Mouse (Mus musculus) limb, embryonic 12.5 days (tissue): Measurements from ENCODE around the gene Sorbs1. TPM values are rescaled to one million over a fixed set of nuclear protein-coding genes. Genes with fewer than 3 reads are reported as not detected.

Source experiments
- ATAC-seq: fragments of 200-750 bp; cut with Nextera tagmentation; 2 replicates; pipeline ENCODE4 v1.8.0; 2017; ENCODE audit warnings: low read depth, moderate TSS enrichment; ENCODE audit not compliant: insufficient number of reproducible peaks, insufficient read depth, low FRiP score, low TSS enrichment
- H3K27ac ChIP-seq: fragments of 300-500 bp; sonication (generic); 2 replicates; pipeline ENCODE4 v1.5.1; 2016; ENCODE audit warnings: mild to moderate bottlenecking, moderate library complexity
- H3K27me3 ChIP-seq: fragments of 300-500 bp; sonication (generic); 2 replicates; pipeline ENCODE4 v1.6.1; 2016; ENCODE audit warnings: mild to moderate bottlenecking, moderate library complexity
- H3K36me3 ChIP-seq: fragments of 300-500 bp; sonication (generic); 2 replicates; pipeline ENCODE4 v1.6.1; 2016; ENCODE audit warnings: mild to moderate bottlenecking, moderate library complexity
- H3K4me1 ChIP-seq: fragments of 300-500 bp; sonication (generic); replicated peaks from 2 replicates; pipeline ENCODE4 v1.6.1; 2016
- H3K4me2 ChIP-seq: fragments of 300-500 bp; sonication (generic); 2 replicates; pipeline ENCODE4 v1.6.1; 2016; ENCODE audit warnings: mild to moderate bottlenecking, moderate library complexity
- H3K4me3 ChIP-seq: fragments of 300-500 bp; sonication (generic); replicated peaks from 2 replicates; pipeline ENCODE4 v1.5.1; 2016; ENCODE audit warnings: mild to moderate bottlenecking
- H3K9ac ChIP-seq: fragments of 300-500 bp; sonication (generic); replicated peaks from 2 replicates; pipeline ENCODE4 v1.6.1; 2016; ENCODE audit warnings: mild to moderate bottlenecking, moderate library complexity
- H3K9me3 ChIP-seq: fragments of 300-500 bp; sonication (generic); 2 replicates; pipeline ENCODE4 v1.6.1; 2016; ENCODE audit warnings: mild to moderate bottlenecking, moderate library complexity
- WGBS: fragments of 180-500 bp; shearing (Covaris S2); methylation state at CpG from one replicate; pipeline ENCODE4 v1.1.7; 2016; 5-methylcytosine and 5-hydroxymethylcytosine counted together
- polyA plus RNA-seq: library from polyadenylated mRNA; unstranded; fragments of >200 nt; fragmentation: Nextera tagmentation; extraction: Ambion mirVana; gene quantifications from 2 replicates; pipeline ENCODE4 v1.2.1, GENCODE M21; 2016

Gene Sorbs1
- polyA plus RNA-seq, 1 experiment from 2014 or later: 37.3 TPM

DNA sequence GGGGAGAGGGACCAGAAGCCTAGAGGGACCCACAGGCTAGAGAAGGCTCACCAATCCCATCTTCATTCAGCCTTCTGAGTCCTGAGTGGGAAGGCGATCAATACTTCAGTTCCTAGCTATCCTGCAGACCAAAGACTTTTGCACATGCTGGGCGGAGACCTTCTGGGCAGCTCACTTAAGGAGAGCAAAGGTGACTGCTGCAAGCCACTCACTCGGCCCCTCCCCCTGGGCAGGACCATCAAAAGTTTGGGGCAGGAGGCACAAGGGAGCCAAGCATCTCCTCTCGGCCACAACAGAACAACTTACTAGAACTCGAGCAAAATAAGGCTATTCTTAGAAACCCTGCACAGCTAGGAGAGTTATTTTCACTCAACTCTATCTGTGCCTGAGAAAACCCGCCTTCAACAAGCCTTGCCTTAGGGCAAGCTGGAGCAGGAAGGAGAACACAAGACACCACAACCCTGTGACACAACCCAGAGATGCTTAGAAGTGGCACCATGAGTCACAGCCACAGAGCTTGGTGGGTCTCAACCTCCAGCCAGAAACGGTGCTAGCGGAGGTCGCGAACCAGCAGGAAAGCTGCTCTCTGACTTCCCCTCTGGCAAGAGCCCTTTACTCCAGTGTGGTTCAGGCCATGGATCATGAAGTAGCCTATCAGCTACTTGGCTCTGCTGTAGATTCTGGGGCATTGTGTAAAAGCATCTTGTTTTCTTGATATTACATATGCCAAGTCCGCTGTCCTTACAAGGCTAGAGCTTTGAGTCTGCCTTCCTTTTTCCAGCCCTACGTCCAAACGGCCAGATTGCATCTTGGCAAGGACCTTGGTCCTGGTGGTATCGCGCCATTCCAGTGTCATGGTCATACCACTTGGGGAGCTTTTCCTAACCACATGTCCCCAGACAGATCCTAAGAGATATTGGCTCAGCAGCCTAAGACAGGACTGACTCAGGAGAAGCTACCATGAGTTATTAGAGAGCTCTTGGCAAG lies 156.8 kb downstream of the Sorbs1 start:
- H3K27me3 ChIP-seq: no peaks in the 10 kb centered on the region
- ATAC-seq: no peak
- H3K36me3 ChIP-seq: peaks cover 1% of the 10 kb centered on the region; the same call in 1 of the 2 replicates
- no peak overlapping the region for H3K27ac ChIP-seq
- 84% methylated on average over 15 of the region's 15 CpGs for WGBS
- H3K4me2 ChIP-seq: no peak overlapping the region
- H3K9ac ChIP-seq: no peak overlapping the region
- no peaks in the 10 kb centered on the region for H3K9me3 ChIP-seq
- H3K4me3 ChIP-seq: no peak overlapping the region
- H3K4me1 ChIP-seq: no peaks in the 10 kb centered on the region

- no peaks in the 10 kb centered on the region for H3K9me3 ChIP-seq
- H3K36me3 ChIP-seq: peaks cover 8% of the 10 kb centered on the region; the same call in 1 of the 2 replicates
- H3K27me3 ChIP-seq: no peaks in the 10 kb centered on the region
- no peak overlapping the region for H3K27ac ChIP-seq
- H3K4me1 ChIP-seq: no peaks in the 10 kb centered on the region
- WGBS: 82% methylated on average over 3 of the region's 3 CpGs
- no peak overlapping the region for H3K4me3 ChIP-seq
- no peak overlapping the region for H3K9ac ChIP-seq
- H3K4me2 ChIP-seq: no peak overlapping the region
- ATAC-seq: no peak
Measured at GRCm38 (mm10) chr19:40355075-40355474, 158.5 kb downstream of the Sorbs1 start.

- WGBS: 78% methylated on average over 14 of the region's 14 CpGs
- Histone ChIP-seq H3K9ac (no peak overlapping the region), H3K4me3 (no peak overlapping the region), H3K4me2 (no peak overlapping the region), H3K27me3 (no peaks in the 10 kb centered on the region), H3K4me1 (no peaks in the 10 kb centered on the region), H3K36me3 (peaks cover 8% of the 10 kb centered on the region; the same call in 1 of the 2 replicates), H3K9me3 (no peaks in the 10 kb centered on the region), H3K27ac (no peak overlapping the region)
- ATAC-seq: no peak
Measured at GRCm38 (mm10) chr19:40352006-40352405, 161.6 kb downstream of the Sorbs1 start.

DNA sequence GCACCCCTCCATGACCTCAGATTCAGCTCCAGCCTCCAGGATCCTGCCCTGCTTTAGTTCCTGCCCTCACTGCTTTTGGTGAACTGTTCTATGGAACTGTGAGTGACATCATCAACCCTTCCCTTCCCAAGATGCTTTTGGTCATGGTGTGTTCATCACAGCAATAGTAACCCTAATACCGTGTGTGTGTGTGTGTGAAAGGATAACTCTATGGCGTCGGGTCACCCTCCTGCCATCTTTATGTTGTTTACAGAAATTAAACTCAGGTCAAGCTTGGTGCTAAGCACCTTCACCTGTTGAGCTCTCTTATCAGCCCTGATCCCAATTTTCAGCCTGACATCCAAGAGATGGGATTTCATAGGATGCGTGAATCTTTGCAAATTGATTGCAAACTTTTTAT lies 162.7 kb downstream of the Sorbs1 start:
- peaks cover 8% of the 10 kb centered on the region; the same call in 1 of the 2 replicates for H3K36me3 ChIP-seq
- no peak overlapping the region for H3K27ac ChIP-seq
- 84% methylated on average over 4 of the region's 4 CpGs for WGBS
- no peak overlapping the region for H3K9ac ChIP-seq
- H3K27me3 ChIP-seq: no peaks in the 10 kb centered on the region
- H3K4me2 ChIP-seq: no peak overlapping the region
- no peak for ATAC-seq
- H3K9me3 ChIP-seq: no peaks in the 10 kb centered on the region
- no peaks in the 10 kb centered on the region for H3K4me1 ChIP-seq
- H3K4me3 ChIP-seq: no peak overlapping the region

GRCm38 (mm10) chr19:40349713-40350671 lies 163.6 kb downstream of the Sorbs1 start:
- no peak for ATAC-seq
- WGBS: 69% methylated on average over 16 of the region's 16 CpGs

GRCm38 (mm10) chr19:40349281-40349680 lies 164.3 kb downstream of the Sorbs1 start:
- Histone ChIP-seq H3K27me3 (no peaks in the 10 kb centered on the region), H3K27ac (no peak overlapping the region)
- WGBS: 75% methylated on average over 3 of the region's 3 CpGs

More at GRCm38 (mm10) chr19:40349713-40350671, 163.6 kb downstream of the Sorbs1 start:
- Histone ChIP-seq H3K27me3 (no peaks in the 10 kb centered on the region), H3K27ac (no peak overlapping the region), H3K4me2 (no peak overlapping the region), H3K36me3 (peaks cover 8% of the 10 kb centered on the region; the same call in 1 of the 2 replicates), H3K4me3 (no peak overlapping the region), H3K4me1 (no peaks in the 10 kb centered on the region), H3K9me3 (no peaks in the 10 kb centered on the region), H3K9ac (no peak overlapping the region)

DNA sequence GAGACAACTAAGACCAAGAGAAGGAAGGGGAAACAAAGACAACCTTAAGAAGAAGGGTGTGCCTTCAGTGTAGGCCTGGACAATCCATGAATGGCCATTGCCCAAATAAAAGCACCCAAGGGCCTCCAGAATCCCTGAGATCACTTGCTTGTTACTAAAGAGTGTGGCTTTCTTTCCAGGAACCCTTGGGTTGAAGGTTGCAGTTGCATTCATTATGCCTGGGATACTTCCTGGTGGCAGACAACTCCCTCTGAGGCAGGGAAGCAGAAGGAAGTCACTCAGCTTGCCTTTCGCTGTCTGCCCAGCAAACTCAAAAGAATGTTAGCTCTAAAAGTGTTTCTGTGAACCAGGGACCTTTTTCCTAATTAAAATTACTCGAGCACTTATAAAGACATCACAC lies 164.9 kb downstream of the Sorbs1 start:
- no peak for ATAC-seq
- 43% methylated on average over 2 of the region's 2 CpGs for WGBS
- no peaks in the 10 kb centered on the region for H3K27me3 ChIP-seq
- H3K9me3 ChIP-seq: no peaks in the 10 kb centered on the region
- H3K4me1 ChIP-seq: no peaks in the 10 kb centered on the region
- H3K4me2 ChIP-seq: no peak overlapping the region
- no peak overlapping the region for H3K27ac ChIP-seq
- H3K36me3 ChIP-seq: peaks cover 8% of the 10 kb centered on the region; the same call in 1 of the 2 replicates
- no peak overlapping the region for H3K9ac ChIP-seq
- no peak overlapping the region for H3K4me3 ChIP-seq

More at GRCm38 (mm10) chr19:40349281-40349680, 164.3 kb downstream of the Sorbs1 start:
- H3K9me3 ChIP-seq: no peaks in the 10 kb centered on the region
- H3K4me2 ChIP-seq: no peak overlapping the region
- no peak overlapping the region for H3K9ac ChIP-seq
- no peaks in the 10 kb centered on the region for H3K4me1 ChIP-seq
- ATAC-seq: no peak
- no peak overlapping the region for H3K4me3 ChIP-seq
- H3K36me3 ChIP-seq: peaks cover 8% of the 10 kb centered on the region; the same call in 1 of the 2 replicates

DNA sequence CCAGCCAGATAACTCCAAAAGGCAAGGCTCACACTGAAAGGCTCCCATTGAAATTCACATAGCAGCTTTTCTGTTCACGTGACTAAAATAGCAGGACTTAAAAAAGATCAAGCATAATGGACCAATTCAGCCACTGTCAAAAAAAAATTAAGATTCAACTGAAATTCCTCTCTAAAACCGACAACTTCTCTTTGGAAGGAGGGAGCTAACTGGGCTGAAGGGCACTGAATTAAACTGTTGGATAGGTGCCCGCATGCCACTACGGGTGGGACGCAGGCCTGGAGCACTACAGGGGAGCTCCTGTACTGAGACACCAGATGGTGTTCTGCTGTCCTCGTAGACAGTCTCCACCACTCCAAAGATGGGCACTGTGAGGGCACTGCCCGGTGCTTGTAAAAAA lies 165.4 kb downstream of the Sorbs1 start:
- no peak overlapping the region for H3K4me2 ChIP-seq
- no peak overlapping the region for H3K4me3 ChIP-seq
- WGBS: 83% methylated on average over 7 of the region's 7 CpGs
- peaks cover 8% of the 10 kb centered on the region; the same call in 1 of the 2 replicates for H3K36me3 ChIP-seq
- ATAC-seq: no peak
- H3K4me1 ChIP-seq: no peaks in the 10 kb centered on the region
- no peaks in the 10 kb centered on the region for H3K9me3 ChIP-seq
- no peaks in the 10 kb centered on the region for H3K27me3 ChIP-seq
- H3K9ac ChIP-seq: no peak overlapping the region
- no peak overlapping the region for H3K27ac ChIP-seq

- H3K36me3 ChIP-seq: peaks cover 8% of the 10 kb centered on the region; the same call in 1 of the 2 replicates
- H3K4me1 ChIP-seq: no peaks in the 10 kb centered on the region
- no peak for ATAC-seq
- H3K27ac ChIP-seq: no peak overlapping the region
- no peak overlapping the region for H3K9ac ChIP-seq
- WGBS: 89% methylated on average over 3 of the region's 3 CpGs
- no peaks in the 10 kb centered on the region for H3K9me3 ChIP-seq
- H3K4me2 ChIP-seq: no peak overlapping the region
- H3K4me3 ChIP-seq: no peak overlapping the region
- H3K27me3 ChIP-seq: no peaks in the 10 kb centered on the region
Measured at GRCm38 (mm10) chr19:40346908-40347307, 166.7 kb downstream of the Sorbs1 start.

DNA sequence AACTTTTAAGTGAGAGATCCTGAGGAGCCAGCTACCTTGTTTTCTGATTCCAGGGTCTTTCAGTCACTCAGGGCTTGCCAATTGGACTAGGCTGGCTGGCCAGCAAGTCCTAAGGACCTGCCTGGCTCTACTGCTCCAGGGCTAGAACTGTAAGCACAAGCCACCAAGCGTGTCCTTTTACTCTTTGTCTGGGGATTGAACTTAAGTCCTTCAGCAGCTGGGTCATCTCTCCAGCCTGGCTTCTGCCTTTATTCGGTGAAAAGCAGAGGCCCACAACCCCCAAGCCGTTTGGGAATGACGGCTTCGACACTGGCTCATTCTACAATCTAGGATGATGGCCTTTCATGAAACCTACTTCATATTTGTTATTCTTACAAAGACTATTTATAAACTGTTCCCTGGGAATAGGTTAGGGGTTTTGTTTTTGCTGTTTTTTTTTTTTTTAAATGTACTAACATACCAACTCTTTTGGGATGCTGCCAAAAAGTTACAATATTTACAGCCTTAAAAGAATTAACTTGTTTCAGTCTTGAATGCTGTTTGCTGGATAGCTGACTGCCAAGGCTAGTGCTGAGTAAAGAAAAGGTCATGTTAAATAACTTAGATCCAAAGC lies 167.2 kb downstream of the Sorbs1 start:
- Histone ChIP-seq H3K27me3 (no peaks in the 10 kb centered on the region), H3K9me3 (no peaks in the 10 kb centered on the region), H3K27ac (no peak overlapping the region), H3K4me2 (no peak overlapping the region), H3K9ac (no peak overlapping the region), H3K4me3 (no peak overlapping the region), H3K4me1 (no peaks in the 10 kb centered on the region), H3K36me3 (peaks cover 2% of the 10 kb centered on the region; the same call in 1 of the 2 replicates)
- 79% methylated on average over 5 of the region's 5 CpGs for WGBS
- no peak for ATAC-seq
